Mouse (Mus musculus): ENCODE data around the gene Jarid2.

Gene Jarid2

GRCm38 (mm10) chr13:44915382-44915781 is 186.1 kb downstream of the Jarid2 start:
- DNase-seq (ENCODE audit: extremely low spot score): no peak

- DNase-seq (ENCODE audit: extremely low spot score): no peak
Observed at GRCm38 (mm10) chr13:44915945-44916344, 186.7 kb downstream of the Jarid2 start.

- no peak for DNase-seq (ENCODE audit: extremely low spot score)
Observed at GRCm38 (mm10) chr13:44917202-44917601, 187.9 kb downstream of the Jarid2 start.

- no peak for DNase-seq (ENCODE audit: extremely low spot score)
Observed at GRCm38 (mm10) chr13:44918269-44918668, 189.0 kb downstream of the Jarid2 start.

GRCm38 (mm10) chr13:44921095-44921494 is 191.8 kb downstream of the Jarid2 start:
- no peak for DNase-seq (ENCODE audit: extremely low spot score)

- no peak for DNase-seq (ENCODE audit: extremely low spot score)
Observed at GRCm38 (mm10) chr13:44921721-44922120, 192.4 kb downstream of the Jarid2 start.

- DNase-seq (ENCODE audit: extremely low spot score): no peak
Observed at GRCm38 (mm10) chr13:44924042-44924441, 194.8 kb downstream of the Jarid2 start.

- DNase-seq (ENCODE audit: extremely low spot score): no peak
Observed at GRCm38 (mm10) chr13:44925173-44925572, 195.9 kb downstream of the Jarid2 start.

GRCm38 (mm10) chr13:44926311-44926710 is 197.0 kb downstream of the Jarid2 start:
- no peak for DNase-seq (ENCODE audit: extremely low spot score)

GRCm38 (mm10) chr13:44932307-44933264 is 203.3 kb downstream of the Jarid2 start:
- DNase-seq (ENCODE audit: extremely low spot score): no peak

- no peak for DNase-seq (ENCODE audit: extremely low spot score)
Observed at GRCm38 (mm10) chr13:44933575-44933974, 204.3 kb downstream of the Jarid2 start.

- no peak for DNase-seq (ENCODE audit: extremely low spot score)
Observed at GRCm38 (mm10) chr13:44937681-44938080, 208.4 kb downstream of the Jarid2 start.

GRCm38 (mm10) chr13:44939326-44940035 is 210.2 kb downstream of the Jarid2 start:
- no peak for DNase-seq (ENCODE audit: extremely low spot score)

GRCm38 (mm10) chr13:44943618-44944017 is 214.3 kb downstream of the Jarid2 start:
- DNase-seq (ENCODE audit: extremely low spot score): no peak

GRCm38 (mm10) chr13:44946880-44947635 is 217.8 kb downstream of the Jarid2 start:
- peak; percentile 33 for DNase-seq (ENCODE audit: extremely low spot score)

GRCm38 (mm10) chr13:44948320-44949250 is 219.3 kb downstream of the Jarid2 start:
- no peak for DNase-seq (ENCODE audit: extremely low spot score)

GRCm38 (mm10) chr13:44952393-44953086 is 223.3 kb downstream of the Jarid2 start:
- DNase-seq (ENCODE audit: extremely low spot score): no peak

GRCm38 (mm10) chr13:44953546-44954231 is 224.4 kb downstream of the Jarid2 start:
- no peak for DNase-seq (ENCODE audit: extremely low spot score)

- DNase-seq (ENCODE audit: extremely low spot score): no peak
Observed at GRCm38 (mm10) chr13:44954232-44954568, 224.9 kb downstream of the Jarid2 start.

GRCm38 (mm10) chr13:44955781-44956180 is 226.5 kb downstream of the Jarid2 start:
- no peak for DNase-seq (ENCODE audit: extremely low spot score)
